Mouse (Mus musculus) brain, embryonic 14.5 days (tissue): ENCODE measurements around the gene Dpp6. TPM values are rescaled to one million over a fixed set of nuclear protein-coding genes. Genes with fewer than 3 reads are reported as not detected.

Experiments used
- DNase-seq: peaks from one replicate; pipeline ENCODE4 v3.0.0-alpha.2; 2011; ENCODE audit warnings: low read depth
- CTCF ChIP-seq: fragments of 200-500 bp; IDR thresholded peaks from 2 replicates; pipeline ENCODE4 v1.5.1; 2012; ENCODE audit warnings: inconsistent platforms, mild to moderate bottlenecking, moderate library complexity, borderline replicate concordance; ENCODE audit not compliant: insufficient read depth, insufficient read length; ENCODE audit errors: extremely low read depth
- POLR2A ChIP-seq: fragments of 200-500 bp; IDR thresholded peaks from 2 replicates; pipeline ENCODE4 v1.6.1; 2012; ENCODE audit warnings: mild to moderate bottlenecking, inconsistent platforms, borderline replicate concordance; ENCODE audit not compliant: poor library complexity, insufficient read depth, insufficient read length, severe bottlenecking; ENCODE audit errors: extremely low read depth
- polyA plus RNA-seq: library from polyadenylated mRNA; depleted of rRNA; stranded (reverse); fragments of >200 nt; gene quantifications from 2 replicates; pipeline ENCODE4 v1.2.3, GENCODE M21; 2012

The Dpp6 gene
- polyA plus RNA-seq, 1 experiment: 84.1 TPM

DNA sequence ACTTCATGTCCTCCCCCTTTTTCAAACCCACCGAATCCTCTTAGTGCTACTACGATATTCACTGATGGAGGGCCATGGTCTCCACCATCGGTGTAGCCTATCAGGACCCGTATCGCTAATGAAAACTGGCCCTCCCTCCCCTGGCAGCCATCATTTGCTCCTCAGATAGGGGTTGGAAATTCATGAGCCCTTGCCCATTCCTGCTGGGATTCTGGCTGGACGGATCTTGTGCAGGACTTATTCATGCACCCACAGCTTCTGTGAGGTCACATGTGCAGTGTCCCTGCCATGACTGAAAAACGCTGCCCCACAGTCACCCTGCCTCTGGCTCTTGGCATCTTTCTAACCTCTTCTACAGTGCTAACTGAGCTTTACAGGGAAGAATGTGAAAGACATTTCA, 475.2 kb downstream of the Dpp6 start:
- no peak for DNase-seq

DNA sequence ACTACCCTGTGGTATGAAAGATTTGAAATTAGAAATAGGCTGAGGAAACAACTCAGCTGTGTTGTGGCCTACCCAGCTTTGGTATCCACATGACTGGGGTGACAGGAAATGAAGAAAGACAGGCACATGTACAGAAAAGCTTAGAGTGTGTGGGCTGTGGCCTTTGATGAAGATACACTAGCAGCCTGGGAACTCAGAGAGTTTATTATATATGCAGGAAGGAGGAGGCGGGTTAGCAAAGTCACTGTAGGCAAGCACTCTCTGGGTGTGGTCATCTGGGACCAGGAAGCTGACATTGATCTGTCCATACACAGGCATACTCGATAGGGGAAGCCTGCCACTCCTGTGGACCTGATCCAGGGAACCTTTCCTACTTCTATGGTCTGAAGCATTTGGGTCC, 487.1 kb downstream of the Dpp6 start:
- TF ChIP-seq POLR2A (no peak), CTCF (no peak)
- DNase-seq: no peak

More for the DNA sequence above, 475.2 kb downstream of the Dpp6 start:
- TF ChIP-seq CTCF (no peak), POLR2A (no peak)

DNA sequence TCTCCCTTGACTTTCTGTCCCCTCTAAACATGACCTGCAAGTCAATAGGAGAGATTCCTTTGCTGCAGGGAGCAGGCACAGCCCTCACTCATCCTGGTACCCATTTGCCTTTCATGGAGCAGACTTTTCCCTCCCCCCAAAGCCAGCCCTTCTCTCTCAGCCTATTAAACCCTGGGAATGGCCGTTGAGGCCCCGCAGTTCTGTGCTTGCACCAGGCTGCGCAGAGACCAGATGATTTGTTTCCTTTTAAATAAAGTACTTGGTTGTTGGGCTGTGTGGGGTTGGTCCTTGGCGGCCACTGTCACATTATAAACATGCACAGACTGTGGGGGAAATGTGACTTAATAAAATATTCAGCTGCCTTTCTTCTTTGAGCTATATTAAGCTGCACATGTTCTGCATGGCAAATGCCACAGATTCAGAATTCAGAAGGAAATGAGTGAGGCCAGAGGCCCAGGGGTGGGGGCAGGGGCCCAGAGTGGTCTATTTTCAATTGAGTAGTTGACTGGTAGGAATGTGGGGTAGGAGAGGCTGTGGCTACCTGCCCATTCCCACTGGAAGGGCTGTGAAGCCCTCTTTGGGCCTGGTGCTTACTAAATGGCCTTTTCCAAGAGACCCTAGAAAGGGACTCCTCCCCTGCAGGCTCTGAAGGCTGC, 489.6 kb downstream of the Dpp6 start:
- TF ChIP-seq POLR2A: no peak
- TF ChIP-seq CTCF: no peak
- peak; percentile 60 for DNase-seq

DNA sequence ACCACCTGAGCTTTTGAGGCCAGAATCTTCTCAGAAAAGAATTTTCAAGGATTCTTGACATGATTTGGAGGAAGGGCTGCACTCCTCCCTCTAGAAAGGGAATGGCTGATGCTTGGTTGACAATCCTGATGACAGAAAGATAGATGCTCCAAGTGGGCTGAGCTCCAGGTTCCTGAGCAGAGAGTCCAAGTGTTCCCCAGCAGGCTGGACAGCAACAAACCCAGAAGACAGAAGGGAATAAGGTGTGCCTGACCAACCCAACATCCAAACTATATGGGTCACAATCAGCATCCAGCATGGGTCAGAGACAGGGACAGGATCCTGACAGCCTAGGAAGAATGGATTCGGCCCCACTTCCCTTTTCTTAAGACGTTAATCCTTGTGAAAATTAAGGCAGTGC, 493.2 kb downstream of the Dpp6 start:
- TF ChIP-seq CTCF (no peak), POLR2A (no peak)
- no peak for DNase-seq

DNA sequence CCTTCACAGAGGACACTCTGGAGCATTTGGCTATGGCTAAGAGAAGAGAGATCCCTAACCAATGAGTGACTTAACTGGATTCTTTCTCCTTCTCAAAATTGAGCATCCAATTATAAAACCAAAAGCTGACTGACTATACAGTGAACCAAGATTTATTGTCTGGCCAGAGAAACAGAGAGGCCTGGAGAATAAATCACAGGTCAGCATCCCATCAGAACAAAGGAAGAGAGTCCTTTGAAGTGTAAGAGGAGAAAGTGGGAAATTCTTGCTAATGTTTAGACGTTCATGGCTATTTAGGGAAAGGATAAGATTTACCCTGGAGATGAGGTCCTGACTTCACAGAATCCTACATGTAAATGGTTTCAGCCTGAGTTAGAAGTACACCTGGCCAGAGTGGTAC, 499.7 kb downstream of the Dpp6 start:
- TF ChIP-seq POLR2A (no peak), CTCF (no peak)
- no peak for DNase-seq

DNA sequence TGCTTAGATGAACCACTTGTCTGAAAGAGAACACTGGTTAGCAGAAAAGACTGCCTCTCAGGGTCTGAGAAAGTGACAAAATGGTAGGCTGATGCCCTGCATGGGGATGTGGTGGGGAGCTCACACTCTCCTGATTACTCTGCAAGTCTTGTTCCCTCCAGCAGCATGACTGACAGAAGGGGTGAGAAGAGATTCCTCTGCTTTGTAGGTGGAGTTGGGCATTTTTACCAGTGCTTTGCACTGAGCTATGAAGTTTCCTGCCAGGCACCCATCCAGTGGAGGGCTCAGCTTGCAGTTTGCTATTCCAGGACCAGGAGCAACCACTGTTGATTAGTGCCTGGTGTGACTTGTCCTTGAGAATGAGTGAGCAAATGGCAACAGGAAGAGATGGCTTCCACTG, 500.3 kb downstream of the Dpp6 start:
- no peak for DNase-seq

DNA sequence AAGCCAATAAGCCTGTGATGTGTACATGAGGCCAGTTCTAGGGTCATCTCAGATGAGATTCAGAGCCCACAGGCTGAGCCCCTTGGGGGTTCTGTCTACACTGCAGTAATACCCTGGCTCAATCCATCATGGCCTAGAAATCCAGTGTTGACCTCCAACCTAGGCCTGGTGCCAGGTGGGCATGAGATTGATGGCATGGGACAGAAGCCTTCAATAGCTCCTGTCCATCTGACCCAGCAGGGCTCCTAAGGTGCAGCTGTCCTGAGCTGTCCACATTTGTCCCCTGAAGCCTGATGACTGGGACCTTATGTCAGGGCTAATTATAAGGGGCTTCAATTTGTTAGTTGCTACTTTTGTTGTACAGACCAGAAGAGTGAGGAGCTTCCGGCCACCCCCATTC, 500.8 kb downstream of the Dpp6 start:
- TF ChIP-seq POLR2A (no peak), CTCF (no peak)
- no peak for DNase-seq

More for the DNA sequence above, 500.3 kb downstream of the Dpp6 start:
- TF ChIP-seq POLR2A (no peak), CTCF (no peak)

DNA sequence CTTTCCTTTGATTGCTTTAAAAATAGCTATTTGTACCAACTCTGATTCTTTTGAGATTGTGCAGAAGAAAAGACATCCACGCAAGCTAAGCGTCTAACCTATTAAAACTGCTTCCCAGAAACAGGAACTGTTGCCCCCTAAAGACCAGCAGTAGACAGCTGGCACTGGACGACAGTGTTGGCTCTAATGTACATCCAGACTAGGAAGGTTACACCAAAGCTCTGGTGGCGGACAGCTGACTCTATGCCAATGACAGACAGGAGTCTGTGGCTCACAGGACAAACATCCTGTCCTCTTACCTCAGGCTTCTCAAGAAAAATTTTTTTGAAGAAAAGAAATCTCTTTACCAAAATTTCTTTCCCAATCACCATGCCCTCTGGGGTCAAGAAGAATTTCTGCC, 502.7 kb downstream of the Dpp6 start:
- TF ChIP-seq CTCF (no peak), POLR2A (no peak)
- no peak for DNase-seq

DNA sequence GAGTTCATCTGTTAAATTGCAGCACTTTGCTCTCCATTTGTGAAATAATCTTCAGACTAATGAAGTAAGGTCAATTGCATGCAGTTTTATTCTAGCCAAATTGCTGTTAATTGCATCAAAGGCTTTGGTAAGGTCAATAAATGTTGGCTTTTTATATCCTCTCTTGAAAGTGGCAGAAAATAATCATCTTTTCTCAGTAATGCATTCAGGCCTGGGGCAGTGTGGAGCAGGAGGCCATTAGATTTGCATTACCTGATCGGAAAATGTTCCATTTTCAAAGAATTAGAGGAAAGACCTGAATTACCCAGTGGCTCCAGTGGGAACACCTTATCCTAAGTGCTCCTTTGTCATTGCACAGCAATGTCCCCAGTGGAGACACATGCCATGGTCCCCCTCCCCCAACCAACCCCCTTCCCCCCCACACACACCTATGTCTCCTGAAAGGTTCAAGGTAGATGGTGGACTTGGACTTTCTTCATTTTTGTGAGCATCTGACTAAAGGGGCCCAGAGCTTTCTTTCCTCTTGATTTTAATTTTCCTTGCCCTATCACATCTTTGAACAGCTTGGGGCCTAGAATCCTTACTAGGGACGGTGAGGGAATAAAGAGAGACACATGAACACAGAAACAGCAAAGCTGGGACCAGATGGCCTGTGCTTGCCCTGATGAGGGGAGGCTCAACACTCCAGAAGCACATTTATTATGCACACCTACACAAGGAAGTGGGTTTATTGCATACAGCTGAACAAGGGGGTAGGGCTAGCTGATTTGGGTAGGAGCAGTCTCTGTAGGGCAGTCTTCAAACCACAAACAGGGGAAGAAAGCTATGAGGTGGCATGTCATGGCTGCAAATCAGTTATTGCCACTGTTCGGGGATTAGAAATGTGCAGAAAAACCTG, 506.1 kb downstream of the Dpp6 start:
- peak; percentile 50 for DNase-seq

DNA sequence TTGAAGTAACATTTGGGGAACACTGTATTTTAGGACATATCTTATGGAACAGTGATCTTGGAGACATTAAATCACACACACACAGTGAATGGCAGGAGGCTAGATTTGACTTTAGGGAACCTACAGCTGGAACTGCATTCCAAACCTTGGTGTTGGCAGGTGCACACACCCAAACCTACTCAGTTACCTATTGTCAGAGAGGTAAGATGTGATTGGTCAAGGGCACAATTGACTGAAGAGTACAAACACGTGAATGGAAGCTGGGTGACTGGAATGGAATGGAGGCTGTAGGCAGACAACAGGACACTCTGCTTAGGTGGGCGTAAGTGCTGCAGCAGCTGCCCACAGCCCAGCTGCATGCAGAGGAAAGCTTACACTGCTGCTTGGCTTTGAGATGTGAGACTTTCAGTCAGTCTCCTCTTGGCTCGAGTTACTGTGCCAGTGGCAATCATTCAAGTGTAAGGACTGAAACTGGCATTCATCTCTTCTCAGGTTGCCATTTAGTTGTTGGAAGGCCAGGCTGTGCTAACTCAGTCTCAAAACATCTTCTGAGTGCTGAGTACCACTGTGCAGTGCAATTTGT, 507.4 kb downstream of the Dpp6 start:
- DNase-seq: peak; percentile 15
- TF ChIP-seq CTCF (no peak), POLR2A (no peak)

More for the DNA sequence above, 506.1 kb downstream of the Dpp6 start:
- no peak for TF ChIP-seq POLR2A

DNA sequence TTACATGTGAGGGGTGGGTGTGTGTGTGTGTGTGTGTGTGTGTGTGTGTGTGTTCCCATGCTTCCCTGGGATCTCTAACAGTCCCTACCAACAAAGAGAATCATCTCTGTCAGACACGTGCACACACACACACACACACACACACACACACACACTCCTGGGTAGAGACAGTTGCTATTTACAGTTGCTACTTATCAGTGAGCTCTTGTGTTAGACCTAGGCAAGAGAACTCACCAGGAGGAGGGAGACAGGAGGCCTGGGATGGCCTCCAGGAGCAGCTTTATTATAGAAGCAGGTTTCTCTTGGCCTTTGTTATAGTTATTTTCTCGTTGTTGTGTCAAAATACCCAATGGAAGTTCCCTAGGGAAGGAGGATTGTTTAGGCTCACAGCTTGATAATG, 519.7 kb downstream of the Dpp6 start:
- TF ChIP-seq CTCF: no peak
- no peak for TF ChIP-seq POLR2A
- no peak for DNase-seq

DNA sequence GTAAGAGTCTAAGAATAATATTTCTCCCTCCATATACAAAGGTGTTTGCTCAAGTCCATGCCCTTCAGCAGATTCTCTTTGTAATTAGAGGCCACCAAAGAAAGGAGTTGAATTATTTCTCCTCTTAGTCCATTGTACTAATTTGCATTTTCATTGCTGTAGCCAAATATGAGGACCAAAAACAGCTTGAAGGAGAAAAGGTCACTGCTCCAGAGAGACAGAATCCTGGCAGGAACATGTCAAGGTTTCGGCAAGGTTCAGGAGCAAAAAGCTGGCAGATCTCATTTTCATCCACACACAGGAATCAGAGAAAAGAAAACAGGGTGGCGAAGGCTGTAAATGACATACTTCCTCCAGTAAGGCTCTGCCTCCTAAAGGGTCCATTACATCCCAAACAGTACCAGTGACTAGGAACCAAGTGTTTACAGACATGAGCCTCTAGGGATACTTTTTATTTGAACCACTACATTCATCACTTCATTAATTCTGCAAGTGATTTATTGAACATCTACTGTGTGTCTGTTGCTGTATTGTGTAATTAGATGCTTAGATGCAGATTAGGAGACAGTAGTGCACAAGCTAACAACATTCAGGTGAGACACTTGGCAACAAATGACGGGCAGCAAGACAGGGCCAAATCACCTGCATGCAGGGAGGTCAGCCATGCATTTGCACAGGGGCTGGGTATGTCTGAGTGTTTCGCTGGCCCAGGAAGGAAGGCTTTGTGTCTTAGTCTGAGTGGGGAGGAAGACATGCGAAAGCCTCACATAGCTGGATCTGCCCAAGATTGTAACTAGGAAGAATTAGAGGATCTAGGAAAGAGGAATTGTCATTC, 522.4 kb downstream of the Dpp6 start:
- no peak for DNase-seq
- TF ChIP-seq CTCF: no peak
- no peak for TF ChIP-seq POLR2A

DNA sequence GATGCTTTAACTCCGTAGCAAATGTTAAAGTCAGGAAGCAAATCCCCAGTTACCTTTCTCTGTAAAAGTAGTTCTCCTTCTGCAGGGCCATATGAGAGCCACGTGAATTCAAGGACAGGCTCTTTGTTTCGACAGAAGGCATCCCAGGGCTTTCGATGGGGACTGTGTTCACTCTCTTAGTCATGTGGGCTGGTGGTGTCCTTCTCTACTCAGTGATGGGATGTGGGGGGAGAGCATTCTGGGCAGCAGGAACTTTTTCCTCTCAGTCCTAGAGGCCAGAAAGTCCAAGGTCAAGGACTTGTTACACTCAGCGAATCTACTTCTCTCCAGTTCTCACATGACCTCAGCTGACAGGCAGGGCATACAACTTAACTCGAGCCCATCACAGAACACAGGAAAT, 525.3 kb downstream of the Dpp6 start:
- DNase-seq: no peak
- TF ChIP-seq CTCF (no peak), POLR2A (no peak)

DNA sequence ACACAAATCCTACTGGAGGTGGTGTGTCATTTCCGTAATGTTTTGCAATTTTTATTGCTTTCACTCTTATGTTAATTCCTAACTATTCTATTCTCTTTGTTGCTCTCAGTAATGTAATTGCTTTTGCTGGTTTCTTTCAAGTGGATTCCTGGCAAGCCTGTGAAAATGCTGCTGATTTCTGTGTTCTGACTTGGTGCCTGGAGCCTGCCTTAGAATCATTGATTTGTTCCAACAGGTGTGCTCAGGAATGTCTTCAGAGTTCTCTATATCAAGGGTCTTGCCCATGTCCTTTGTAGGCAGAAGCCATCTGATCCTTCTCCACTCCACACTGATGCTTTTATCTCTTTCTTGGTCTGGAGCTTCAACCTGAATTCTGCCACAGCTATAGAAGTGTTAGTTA, 526.6 kb downstream of the Dpp6 start:
- DNase-seq: no peak
- TF ChIP-seq CTCF (no peak), POLR2A (no peak)
